Mouse (Mus musculus): Measurements from ENCODE around the gene Atg2a. TPM values are rescaled to one million over a fixed set of nuclear protein-coding genes. Genes with fewer than 3 reads are reported as not detected.

Atg2a gene
- total and polyA plus RNA-seq, 3 experiments, result 7.0 to 44.4 (median 31.8) TPM

- no peak for DNase-seq (ENCODE audit: low spot score)
- Histone ChIP-seq H3K4me3 (ENCODE audit: low read depth, low read length) (peak overlapping the region; percentile 31; the same call in 1 of the 2 replicates), H3K36me3 (replicated peaks) (peaks cover 36% of the 10 kb centered on the region), H3K4me1 (ENCODE audit: insufficient read depth, low read depth, low read length) (peaks cover 87% of the 10 kb centered on the region), H3K9me3 (replicated peaks) (no peaks in the 10 kb centered on the region), H3K27me3 (ENCODE audit: insufficient read depth, low read length) (no peaks in the 10 kb centered on the region)
- TF ChIP-seq GATA1 (IDR thresholded peaks at IDR 0.05; ENCODE audit: borderline replicate concordance, low read length), result no peak
- TF ChIP-seq TAL1 (conservative IDR thresholded peaks at IDR 0.05; ENCODE audit: low read depth, low read length), result no peak
- no peak for TF ChIP-seq POLR2AphosphoS5 (IDR thresholded peaks at IDR 0.05; ENCODE audit: insufficient replicate concordance, low read depth, low read length)
- no peak for TF ChIP-seq GATA2 (IDR thresholded peaks at IDR 0.05; ENCODE audit: borderline replicate concordance, low read depth, low read length)
- TF ChIP-seq CTCF (IDR thresholded peaks at IDR 0.05; ENCODE audit: low read depth, low read length), result no peak
- ATAC-seq (ENCODE audit: extremely low read depth, insufficient number of reproducible peaks, low FRiP score, poor library complexity, severe bottlenecking), result no peak
These were observed 60.6 kb downstream of the Atg2a start for GRCm38 (mm10) chr19:6302114-6302513.

GRCm38 (mm10) chr19:6302522-6302921, 61.1 kb downstream of the Atg2a start:
- DNase-seq (ENCODE audit: low spot score) (no peak), ATAC-seq (ENCODE audit: extremely low read depth, insufficient number of reproducible peaks, low FRiP score, poor library complexity, severe bottlenecking) (no peak)
- Histone ChIP-seq H3K9me3 (replicated peaks) (no peaks in the 10 kb centered on the region), H3K4me1 (ENCODE audit: insufficient read depth, low read depth, low read length) (peaks cover 87% of the 10 kb centered on the region), H3K36me3 (replicated peaks) (peaks cover 31% of the 10 kb centered on the region), H3K4me3 (ENCODE audit: low read depth, low read length) (peak overlapping the region; percentile 31; the same call in 1 of the 2 replicates), H3K27me3 (ENCODE audit: insufficient read depth, low read length) (no peaks in the 10 kb centered on the region)
- no peak for TF ChIP-seq GATA2 (IDR thresholded peaks at IDR 0.05; ENCODE audit: borderline replicate concordance, low read depth, low read length)
- no peak for TF ChIP-seq GATA1 (IDR thresholded peaks at IDR 0.05; ENCODE audit: borderline replicate concordance, low read length)
- no peak for TF ChIP-seq TAL1 (conservative IDR thresholded peaks at IDR 0.05; ENCODE audit: low read depth, low read length)
- TF ChIP-seq POLR2AphosphoS5 (IDR thresholded peaks at IDR 0.05; ENCODE audit: insufficient replicate concordance, low read depth, low read length), result no peak
- TF ChIP-seq CTCF (IDR thresholded peaks at IDR 0.05; ENCODE audit: low read depth, low read length), result no peak

- Histone ChIP-seq H3K4me1 (ENCODE audit: insufficient read depth, low read depth, low read length) (peaks cover 86% of the 10 kb centered on the region), H3K4me3 (ENCODE audit: low read depth, low read length) (no peak overlapping the region), H3K9me3 (replicated peaks) (no peaks in the 10 kb centered on the region), H3K27me3 (ENCODE audit: insufficient read depth, low read length) (no peaks in the 10 kb centered on the region), H3K36me3 (replicated peaks) (peaks cover 27% of the 10 kb centered on the region)
- ATAC-seq (ENCODE audit: extremely low read depth, insufficient number of reproducible peaks, low FRiP score, poor library complexity, severe bottlenecking) (no peak), DNase-seq (ENCODE audit: low spot score) (no peak)
- TF ChIP-seq POLR2AphosphoS5 (IDR thresholded peaks at IDR 0.05; ENCODE audit: insufficient replicate concordance, low read depth, low read length), result no peak
- no peak for TF ChIP-seq GATA2 (IDR thresholded peaks at IDR 0.05; ENCODE audit: borderline replicate concordance, low read depth, low read length)
- TF ChIP-seq TAL1 (conservative IDR thresholded peaks at IDR 0.05; ENCODE audit: low read depth, low read length), result no peak
- no peak for TF ChIP-seq CTCF (IDR thresholded peaks at IDR 0.05; ENCODE audit: low read depth, low read length)
- TF ChIP-seq GATA1 (IDR thresholded peaks at IDR 0.05; ENCODE audit: borderline replicate concordance, low read length), result no peak
These were observed 62.4 kb downstream of the Atg2a start for GRCm38 (mm10) chr19:6303831-6304230.

- H3K36me3 ChIP-seq (replicated peaks), result peaks cover 27% of the 10 kb centered on the region
- H3K9me3 ChIP-seq (replicated peaks), result no peaks in the 10 kb centered on the region
- H3K27me3 ChIP-seq (ENCODE audit: insufficient read depth, low read length), result no peaks in the 10 kb centered on the region
- DNase-seq (ENCODE audit: low spot score), result peak; percentile 76
- no peak; the same call in 1 of the 2 replicates for ATAC-seq (ENCODE audit: extremely low read depth, insufficient number of reproducible peaks, low FRiP score, poor library complexity, severe bottlenecking)
- peaks cover 78% of the 10 kb centered on the region for H3K4me1 ChIP-seq (ENCODE audit: insufficient read depth, low read depth, low read length)
- no peak for TF ChIP-seq TAL1 (conservative IDR thresholded peaks at IDR 0.05; ENCODE audit: low read depth, low read length)
- TF ChIP-seq GATA2 (IDR thresholded peaks at IDR 0.05; ENCODE audit: borderline replicate concordance, low read depth, low read length), result no peak
- TF ChIP-seq GATA1 (IDR thresholded peaks at IDR 0.05; ENCODE audit: borderline replicate concordance, low read length), result no peak
- peak; percentile 97 for TF ChIP-seq CTCF (IDR thresholded peaks at IDR 0.05; ENCODE audit: low read depth, low read length)
- H3K4me3 ChIP-seq (ENCODE audit: low read depth, low read length), result no peak overlapping the region
These were observed 63.5 kb downstream of the Atg2a start for GRCm38 (mm10) chr19:6304787-6305516.

DNA sequence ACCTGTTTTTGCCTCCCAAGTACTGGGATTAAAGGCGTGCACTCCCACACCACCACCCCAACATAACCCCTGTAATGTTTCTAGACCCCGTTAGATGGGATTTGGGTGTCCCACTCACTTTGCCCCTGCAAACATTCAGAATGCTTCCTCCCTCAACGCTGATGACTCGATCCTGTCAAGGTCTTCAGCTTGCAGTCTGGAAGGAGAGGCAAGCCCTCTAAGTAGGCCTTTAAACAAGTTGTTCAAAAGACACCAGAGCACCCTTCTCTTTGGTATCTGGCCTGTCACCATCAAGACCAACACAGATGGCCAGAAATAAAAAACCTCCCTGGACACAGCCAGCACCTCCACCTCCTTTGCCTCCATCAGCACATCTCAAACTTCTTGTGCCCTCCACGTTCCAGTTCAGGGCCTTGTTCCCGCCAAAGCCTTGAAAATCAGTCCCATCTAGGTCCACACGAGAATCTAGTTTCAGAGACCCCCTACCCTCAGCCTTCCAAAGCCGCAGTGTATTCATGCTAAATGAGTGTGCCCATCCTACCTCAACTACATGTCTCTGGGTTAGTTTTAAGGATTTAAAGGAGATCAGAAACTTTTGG, 64.1 kb downstream of the Atg2a start:
- Histone ChIP-seq H3K36me3 (replicated peaks) (peaks cover 30% of the 10 kb centered on the region), H3K4me3 (ENCODE audit: low read depth, low read length) (peak overlapping the region; percentile 77), H3K9me3 (replicated peaks) (no peaks in the 10 kb centered on the region), H3K4me1 (ENCODE audit: insufficient read depth, low read depth, low read length) (peaks cover 72% of the 10 kb centered on the region), H3K27me3 (ENCODE audit: insufficient read depth, low read length) (no peaks in the 10 kb centered on the region)
- DNase-seq (ENCODE audit: low spot score) (no peak), ATAC-seq (ENCODE audit: extremely low read depth, insufficient number of reproducible peaks, low FRiP score, poor library complexity, severe bottlenecking) (no peak)
- TF ChIP-seq GATA2 (IDR thresholded peaks at IDR 0.05; ENCODE audit: borderline replicate concordance, low read depth, low read length) (no peak), CTCF (IDR thresholded peaks at IDR 0.05; ENCODE audit: low read depth, low read length) (no peak), POLR2AphosphoS5 (IDR thresholded peaks at IDR 0.05; ENCODE audit: insufficient replicate concordance, low read depth, low read length) (no peak), TAL1 (conservative IDR thresholded peaks at IDR 0.05; ENCODE audit: low read depth, low read length) (no peak), GATA1 (IDR thresholded peaks at IDR 0.05; ENCODE audit: borderline replicate concordance, low read length) (no peak)

DNA sequence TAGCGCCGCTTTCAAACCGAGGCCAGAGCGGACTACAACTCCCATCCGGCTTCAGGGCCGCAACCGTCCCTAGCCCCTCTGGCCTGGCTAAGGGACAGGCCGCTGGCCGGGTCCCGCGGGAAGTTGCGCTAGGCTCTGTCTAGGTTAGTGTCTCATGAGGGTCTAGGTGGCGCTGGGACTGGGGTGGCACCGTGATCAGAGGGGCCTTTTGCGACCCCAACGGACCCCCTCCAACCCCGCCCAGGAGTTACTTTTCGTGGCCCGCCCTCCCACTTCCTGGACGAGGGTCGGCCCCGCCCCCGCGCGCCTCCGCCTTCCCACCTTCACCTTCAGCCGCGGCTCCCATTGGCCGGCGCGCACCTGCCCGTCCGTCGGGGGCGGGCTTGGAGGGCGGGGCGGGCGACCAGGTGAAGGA, 64.7 kb downstream of the Atg2a start, which contains the start of gene Cdc42bpg:
TSS of gene Cdc42bpg (plus strand) at position 320 of the 415 bp plus-strand sequence.
- H3K4me1 ChIP-seq (ENCODE audit: insufficient read depth, low read depth, low read length), result peaks cover 67% of the 10 kb centered on the region
- TF ChIP-seq POLR2AphosphoS5 (IDR thresholded peaks at IDR 0.05; ENCODE audit: insufficient replicate concordance, low read depth, low read length) (no peak), GATA1 (IDR thresholded peaks at IDR 0.05; ENCODE audit: borderline replicate concordance, low read length) (no peak), GATA2 (IDR thresholded peaks at IDR 0.05; ENCODE audit: borderline replicate concordance, low read depth, low read length) (no peak), TAL1 (conservative IDR thresholded peaks at IDR 0.05; ENCODE audit: low read depth, low read length) (no peak), CTCF (IDR thresholded peaks at IDR 0.05; ENCODE audit: low read depth, low read length) (no peak)

More for the DNA sequence above, 64.7 kb downstream of the Atg2a start, which contains the start of gene Cdc42bpg:
- DNase-seq (ENCODE audit: low spot score) (peak; percentile 77), ATAC-seq (ENCODE audit: extremely low read depth, insufficient number of reproducible peaks, low FRiP score, poor library complexity, severe bottlenecking) (no peak; the same call in 1 of the 2 replicates)
- H3K36me3 ChIP-seq (replicated peaks), result peaks cover 35% of the 10 kb centered on the region
- no peaks in the 10 kb centered on the region for H3K9me3 ChIP-seq (replicated peaks)
- no peaks in the 10 kb centered on the region for H3K27me3 ChIP-seq (ENCODE audit: insufficient read depth, low read length)
- H3K4me3 ChIP-seq (ENCODE audit: low read depth, low read length), result peak within 1 kb of the TSS; percentile 77
